Mouse (Mus musculus) activated CD4-positive, CD25-positive, alpha-beta regulatory T cell, adult 4 months (primary cell): Measurements from ENCODE around the gene 9430097D07Rik. TPM values are rescaled to one million over a fixed set of nuclear protein-coding genes. Genes with fewer than 3 reads are reported as not detected.

Experiments used
- ATAC-seq: one replicate; pipeline ENCODE4 v1.8.0; 2017
- polyA plus RNA-seq, 2 experiments: library from polyadenylated mRNA; unstranded; fragments of 100-300 nt; shearing (Covaris generic); gene quantifications; one replicate each; pipeline ENCODE4 v1.2.1; 2017

9430097D07Rik gene
- not detected for polyA plus RNA-seq

DNA sequence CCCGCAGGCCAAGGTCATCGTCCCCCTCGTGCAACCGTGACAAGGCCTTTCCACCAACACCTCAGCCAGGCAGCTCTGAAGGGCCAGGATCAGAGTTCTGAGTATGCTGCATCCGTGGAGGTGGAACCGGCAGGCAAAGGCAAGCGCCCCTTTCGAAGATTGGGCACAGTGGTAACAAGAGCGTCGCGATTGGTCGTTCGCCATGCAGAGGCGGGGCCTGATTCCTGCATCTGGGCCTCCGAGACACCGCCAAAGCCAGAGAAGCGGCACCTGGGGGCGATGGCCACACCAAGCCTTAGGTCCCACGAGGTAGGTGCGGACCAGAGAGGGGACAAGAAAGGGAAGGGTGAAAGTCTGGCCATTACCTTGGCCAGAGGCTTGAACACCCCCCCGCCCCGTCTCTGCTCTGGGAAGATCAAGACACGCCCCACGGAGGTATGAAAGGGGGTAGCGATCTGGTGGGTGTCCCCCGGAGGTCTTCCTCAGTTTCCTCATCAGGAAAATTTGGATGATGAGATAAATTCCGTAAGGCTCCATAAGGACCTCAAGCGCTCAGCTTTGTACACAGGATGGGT is at the start of gene 9430097D07Rik:
Gene 9430097D07Rik (minus strand): TSS at position 99 of the 575 bp plus-strand sequence.
- peak; percentile 69 for ATAC-seq

DNA sequence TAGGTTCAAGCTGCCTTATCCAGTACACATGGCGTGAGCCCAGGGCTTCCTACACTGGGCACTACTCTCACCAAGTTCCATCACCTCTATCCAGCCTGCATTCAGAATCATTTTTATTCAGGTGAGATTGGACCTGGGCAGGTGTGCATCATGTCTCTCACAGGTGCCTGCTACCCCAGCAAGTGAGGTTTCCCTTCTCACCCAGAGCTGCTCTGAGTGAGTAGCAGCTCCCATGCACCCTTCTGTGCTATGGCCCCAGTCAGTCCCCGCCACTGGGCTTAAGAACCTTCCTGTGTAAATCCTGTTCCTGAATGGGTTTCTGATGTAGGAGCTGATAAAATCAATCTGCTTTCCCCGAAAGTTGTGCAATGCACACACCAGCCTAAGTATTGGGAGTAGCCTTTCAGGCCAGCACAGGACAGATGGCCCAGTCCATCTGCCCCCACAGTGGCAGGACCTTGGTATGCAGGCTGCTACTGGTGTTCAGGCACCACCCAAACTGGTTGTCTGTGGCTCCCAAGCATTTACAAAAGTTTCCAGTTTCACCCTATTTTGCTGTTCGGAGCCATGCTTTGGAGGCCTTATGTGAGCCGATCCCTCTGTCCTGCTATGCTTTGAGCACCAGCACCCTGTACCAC is 48.7 kb upstream of the 9430097D07Rik start:
- no peak for ATAC-seq

DNA sequence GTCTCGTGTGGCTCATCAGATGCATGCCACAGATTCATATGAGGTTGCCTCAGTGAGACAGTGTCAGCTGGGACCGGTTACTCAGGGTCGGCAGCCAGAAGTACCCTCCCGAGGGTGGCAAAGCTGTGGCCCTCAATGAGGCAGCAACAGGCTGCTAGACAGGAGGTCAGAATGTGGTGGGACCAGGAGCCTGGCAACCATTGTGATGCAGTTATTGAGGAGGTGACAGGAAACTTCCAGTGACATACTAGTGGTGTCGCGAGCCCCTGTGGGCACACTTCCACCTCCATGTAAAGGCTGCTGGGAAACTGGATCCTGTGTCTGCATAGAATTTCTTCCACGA is 46.0 kb upstream of the 9430097D07Rik start, which contains the start of gene Ak1:
Gene Ak1 (plus strand): TSS at position 242 of the 343 bp plus-strand sequence.
- ATAC-seq: no peak

DNA sequence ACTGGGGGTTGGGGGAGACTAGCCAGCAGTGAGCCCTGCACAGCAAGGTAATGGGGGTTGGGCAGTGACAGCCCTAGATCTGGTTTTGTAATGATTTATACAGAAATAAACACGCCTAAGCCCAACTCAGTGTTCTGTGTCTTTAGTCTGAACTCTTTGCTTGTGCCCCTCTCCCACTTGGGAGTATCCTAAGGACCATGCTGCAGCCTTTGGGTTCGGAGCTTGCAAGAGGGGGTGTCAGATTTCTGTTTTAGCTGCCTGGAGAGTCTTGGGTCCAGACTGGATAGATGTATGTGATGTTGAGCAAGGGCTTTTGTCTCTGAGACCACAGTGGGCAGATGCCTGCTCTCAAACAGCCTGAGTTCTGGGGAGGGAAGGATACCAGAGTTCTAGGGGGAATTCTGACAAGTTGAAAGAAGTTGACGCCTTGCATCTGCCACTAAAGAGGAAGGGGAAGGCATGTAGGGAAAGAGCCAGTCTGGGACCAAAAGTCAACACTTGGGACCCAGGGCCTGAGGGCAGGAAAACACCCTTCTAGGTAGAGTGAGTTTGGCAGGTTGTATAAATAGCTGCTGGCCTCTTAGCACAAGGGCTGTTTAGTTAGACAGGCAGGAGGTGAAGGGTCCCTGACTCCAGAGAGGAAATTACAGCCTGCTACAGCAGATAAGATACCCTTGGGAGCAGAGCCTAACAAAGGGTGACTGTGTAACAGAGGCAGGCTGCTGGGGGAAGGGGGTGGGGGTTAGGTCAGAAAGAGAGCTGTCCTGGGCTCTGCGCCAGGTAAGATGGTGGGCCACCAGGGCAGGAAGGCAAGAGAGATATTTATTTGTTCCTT is 45.4 kb upstream of the 9430097D07Rik start:
- no peak for ATAC-seq

DNA sequence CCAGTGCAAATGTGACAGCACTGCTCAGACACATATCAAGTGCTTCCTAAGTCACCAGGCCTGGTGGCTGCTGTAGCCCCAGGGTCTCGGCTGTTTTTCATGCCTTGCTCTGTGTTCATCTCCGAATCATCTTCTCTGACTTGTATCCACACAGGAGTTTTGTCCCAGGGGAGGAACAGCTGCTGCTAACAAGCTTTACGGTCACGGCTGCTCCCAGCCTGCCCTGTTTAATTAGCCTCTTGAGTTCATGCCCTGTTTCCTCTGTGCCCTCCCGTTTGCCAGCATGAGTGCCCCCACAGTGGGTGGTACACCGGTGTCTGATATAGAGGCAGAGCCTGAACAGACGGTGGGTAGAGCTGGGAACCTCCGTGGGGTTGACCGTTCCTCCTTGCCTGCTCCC is 42.6 kb upstream of the 9430097D07Rik start:
- ATAC-seq: no peak

DNA sequence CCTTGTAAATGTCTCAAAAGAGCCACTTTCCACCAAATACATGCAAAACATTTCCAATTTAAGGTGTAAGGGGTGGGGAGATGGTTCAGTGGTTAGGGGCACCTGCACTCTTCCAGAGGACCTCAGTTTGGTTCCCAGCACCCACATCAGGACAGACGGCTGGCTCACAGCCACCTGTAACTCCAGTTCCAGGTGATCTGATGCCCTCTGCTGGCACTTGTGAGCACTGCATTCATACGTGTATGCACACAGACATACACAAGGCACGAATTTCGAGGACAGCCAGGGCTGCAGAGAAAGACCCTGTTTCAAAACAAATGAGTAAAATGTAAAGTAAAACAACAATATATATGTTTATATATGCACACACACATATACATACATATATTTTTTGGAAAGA is 42.1 kb upstream of the 9430097D07Rik start:
- no peak for ATAC-seq

DNA sequence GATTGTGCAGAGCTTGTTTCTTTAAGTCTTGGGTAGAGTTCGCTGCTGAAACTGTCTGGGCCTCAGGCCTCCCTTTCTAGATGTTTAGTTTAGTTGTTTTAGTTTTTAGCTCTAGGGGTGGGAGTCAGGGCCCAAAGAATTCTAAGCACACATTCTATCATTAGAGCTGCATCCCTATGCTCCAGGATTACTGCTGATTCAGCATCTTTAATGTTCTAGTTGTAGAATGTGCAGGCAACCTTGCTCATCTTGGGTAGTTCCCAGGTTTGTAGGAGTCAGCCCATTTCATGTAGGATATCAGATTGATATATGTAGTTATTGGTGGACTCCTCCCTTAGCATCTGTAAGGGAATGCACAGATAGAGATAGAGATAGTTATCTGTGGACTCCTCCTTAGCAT is 41.6 kb upstream of the 9430097D07Rik start:
- no peak for ATAC-seq

DNA sequence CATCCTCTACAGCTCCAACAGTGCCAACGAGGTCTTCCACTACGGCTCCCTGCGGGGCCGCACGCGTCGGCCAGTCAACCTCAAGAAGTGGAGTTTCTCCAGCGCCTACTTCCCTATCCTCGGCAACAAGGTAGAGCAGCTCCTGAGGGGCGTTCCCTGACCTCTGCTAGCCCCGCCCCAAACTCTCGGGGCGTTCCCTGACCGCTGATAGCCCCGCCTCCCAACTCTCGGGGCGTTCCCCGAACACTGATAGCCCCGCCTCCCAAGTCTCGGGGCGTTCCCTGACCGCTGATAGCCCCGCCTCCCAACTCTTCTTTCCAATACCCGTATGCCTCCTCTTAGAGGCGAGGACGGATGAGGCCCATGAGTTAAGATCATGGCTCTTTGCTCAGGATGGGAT is 36.8 kb upstream of the 9430097D07Rik start:
- ATAC-seq: no peak

DNA sequence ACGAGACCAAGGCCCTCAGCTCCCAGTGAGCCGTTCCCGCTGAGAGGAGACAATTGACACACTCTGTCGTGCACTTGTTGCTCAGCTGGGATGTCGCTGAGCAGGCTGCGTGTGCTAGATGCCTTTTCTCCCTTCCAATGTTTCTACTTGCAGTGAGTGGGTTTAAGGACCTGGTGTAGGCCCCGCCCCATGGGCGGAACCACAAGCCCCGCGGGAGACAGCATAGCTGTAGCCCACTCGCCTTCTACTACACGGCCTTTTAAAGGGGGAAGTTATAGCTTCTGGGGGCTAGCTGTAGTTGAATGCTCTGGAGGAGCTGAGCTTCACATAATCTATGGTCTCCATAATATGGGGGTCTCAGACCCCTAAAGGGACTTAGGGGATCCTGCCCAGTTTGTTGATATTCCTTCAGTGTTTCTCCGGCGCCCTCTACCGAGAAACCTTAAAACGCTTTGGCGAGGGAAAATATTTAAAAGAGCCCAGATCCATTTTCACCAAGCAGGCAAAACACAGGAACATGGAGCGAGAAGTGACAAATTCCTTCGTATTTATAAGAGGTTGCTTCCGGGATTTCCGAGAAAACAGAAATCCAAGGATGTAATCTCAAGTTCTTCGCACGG is 35.2 kb upstream of the 9430097D07Rik start:
- no peak for ATAC-seq

DNA sequence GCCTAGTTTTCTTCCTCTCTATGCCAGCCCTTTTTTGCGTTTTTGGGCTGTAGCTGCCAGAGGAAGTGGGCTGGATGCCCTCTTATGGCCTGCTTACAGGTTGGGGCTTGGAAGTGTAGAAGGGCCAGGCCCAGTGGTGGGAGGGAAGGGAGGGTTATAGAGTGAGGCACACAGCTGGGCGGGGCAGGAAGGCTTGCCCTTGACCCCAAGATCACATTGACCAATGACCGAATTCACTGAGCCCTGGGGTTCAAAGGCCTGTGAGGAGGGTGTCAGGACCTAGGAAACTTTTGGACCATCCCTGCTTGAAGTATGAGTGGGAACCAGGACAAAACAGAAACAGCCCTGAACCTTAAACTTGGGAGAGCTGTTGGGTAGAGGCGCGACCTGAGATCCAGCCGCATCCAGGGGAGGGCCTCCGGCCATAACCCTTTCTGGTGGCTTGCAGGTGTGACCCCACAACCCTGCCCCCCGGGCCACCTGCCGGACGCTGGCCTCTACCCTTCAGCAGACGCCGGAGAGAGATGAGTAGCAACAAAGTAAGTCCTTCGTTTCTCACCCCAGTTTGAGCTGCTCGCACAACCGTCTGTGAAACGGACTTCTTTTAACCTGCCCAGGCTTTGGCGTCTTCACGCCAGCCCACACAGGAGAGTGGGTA is 33.4 kb upstream of the 9430097D07Rik start:
- no peak for ATAC-seq

DNA sequence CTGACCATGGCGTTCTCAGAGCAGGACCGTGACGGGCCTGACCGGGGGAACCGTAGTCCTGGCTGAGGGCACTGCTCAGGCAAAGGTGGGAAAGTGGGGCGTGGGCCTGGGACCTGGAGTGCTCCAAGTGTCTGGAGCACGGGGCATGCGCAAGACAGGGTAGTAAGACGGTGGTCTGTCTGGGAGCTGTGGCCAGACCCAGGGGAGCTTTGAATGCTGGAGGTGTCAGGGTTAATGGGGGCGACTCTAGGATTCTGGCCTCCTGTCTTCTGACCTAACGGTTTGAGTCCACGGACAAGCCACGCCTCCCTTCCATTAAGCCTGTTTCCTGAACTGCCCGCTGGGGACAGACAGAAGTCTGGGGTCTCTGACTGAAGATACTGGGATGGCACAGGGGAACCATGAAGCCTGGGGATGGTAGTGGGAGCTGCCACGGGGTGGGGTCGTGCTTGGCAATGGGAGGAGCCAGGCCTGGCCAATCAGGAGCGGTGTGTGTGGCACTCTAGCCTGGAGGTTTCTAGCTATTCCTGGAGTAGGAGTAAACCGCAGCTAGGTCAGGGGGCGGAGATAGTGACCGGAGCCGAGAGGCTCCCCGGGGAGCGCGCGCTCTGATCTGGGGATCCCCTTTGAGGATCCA is 32.8 kb upstream of the 9430097D07Rik start:
- ATAC-seq: no peak

DNA sequence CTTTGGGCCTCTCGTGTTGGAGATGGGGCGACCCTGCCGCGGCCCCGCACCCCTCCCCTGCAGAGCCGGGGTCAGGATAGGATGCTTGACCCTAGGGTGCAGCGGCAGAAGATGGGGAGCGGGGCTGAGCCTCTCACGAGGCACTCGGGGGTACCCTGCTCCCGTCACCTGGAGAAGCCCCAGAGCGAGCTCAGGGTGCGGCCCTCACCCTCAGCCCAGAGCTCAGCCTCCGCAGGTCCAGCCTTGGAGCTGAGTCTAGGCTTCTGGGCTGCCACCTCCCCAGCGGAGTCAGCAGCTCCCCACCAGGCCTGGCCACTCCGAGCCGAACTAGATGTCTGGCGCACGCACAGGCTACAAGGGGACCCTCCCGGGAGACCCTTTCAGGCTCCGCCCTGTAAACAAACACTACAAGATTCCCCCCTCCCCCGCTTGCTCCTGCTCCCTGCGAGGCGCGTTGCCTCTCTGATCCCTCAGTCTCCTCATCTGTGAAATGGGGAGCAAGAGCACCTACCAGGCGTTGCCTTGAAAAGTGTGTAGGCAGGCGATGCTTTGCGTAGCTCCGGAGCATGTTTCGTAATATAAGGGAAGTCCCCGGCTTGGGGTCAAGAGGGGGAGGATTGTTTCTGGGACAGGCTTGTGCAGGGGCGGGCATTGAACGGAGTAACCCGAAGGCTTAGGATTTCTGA is 31.9 kb upstream of the 9430097D07Rik start:
- peak; percentile 58 for ATAC-seq

DNA sequence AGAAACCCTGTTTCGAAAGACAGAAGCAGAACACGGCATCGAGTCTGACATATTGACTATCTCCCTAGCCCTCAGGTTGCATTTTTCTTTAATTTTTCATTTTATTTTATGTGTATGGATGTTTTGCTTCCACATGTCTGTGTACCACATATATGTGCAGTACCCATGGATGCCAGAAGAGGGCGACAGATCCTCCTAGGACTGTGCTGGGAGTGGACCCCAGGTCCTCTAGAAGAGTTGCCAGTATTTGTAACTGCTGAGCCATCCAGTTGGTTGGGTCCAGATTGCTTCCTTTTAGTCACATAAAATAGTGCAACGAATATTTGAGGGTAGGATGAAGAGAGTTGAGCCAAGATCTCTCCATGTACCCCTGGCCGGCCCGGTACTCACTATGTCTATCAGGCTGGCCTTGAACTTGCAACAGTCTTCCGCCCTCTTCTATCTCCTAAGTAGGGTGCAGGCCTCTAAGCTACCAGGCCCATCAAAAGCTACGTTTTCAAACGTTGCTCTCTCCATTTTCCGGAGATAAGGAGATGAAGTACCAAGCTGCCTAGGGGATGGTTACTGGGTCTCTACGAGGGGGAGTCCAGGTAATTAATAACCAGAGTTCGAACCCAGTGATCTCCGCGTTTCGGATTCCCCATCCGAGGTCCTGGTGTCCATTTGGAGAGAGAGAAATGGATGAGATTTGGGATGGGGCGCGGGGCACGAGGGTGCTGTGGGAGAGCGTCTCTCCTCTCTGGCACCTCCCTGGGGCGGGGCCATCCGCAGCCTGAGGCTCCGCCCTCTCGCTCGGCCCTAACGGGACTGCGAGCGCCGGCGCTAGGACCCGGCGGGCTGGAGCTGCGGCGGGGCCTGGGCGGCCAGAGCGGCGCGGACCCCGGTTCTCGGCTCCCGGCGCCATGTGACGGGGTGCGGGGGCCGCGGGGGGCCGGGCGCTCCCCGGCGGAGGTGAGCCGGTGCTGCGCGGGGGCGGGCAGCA is 31.0 kb upstream of the 9430097D07Rik start:
- ATAC-seq: peak; percentile 26

DNA sequence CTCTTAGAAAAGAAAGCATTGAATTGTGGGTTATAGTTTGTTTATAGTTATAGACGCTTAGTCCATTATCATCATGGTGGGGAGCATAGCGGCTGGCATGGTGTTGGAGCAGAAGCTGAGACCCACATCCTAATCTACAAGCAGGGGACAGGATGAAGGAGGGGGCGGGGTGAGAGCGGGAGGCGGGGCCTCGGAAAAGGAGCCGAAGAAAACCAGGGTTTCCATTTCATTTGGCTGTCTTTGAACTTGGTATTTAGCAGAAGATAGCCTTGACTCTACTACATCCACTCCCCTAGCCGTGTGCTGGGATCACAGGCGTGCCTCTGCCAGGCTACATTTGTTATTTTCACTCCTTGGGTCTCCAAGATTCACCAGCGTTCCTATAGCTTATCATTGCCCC is 29.1 kb upstream of the 9430097D07Rik start:
- ATAC-seq: no peak

DNA sequence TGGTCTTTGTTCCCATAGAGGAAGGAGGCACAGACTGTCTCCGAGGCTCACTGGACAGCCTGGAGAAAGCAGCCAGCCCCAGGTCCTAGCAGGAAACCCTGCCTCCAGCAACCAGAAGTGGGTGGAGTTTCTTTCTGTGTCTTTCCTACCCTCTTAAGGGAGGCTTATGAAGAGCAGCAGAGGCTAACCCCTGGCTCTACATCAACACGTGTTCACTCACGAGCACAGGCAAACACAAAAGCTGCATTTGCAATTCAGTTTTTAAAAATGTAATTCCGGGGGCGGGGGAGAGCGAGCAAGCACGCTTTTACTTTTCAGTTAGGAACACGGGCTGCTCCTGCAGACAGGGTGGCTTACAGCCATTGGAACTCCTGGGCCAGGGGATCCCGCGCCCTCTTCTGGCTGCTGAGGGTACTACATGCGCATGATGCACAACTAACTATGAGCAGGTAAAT is 27.1 kb upstream of the 9430097D07Rik start:
- ATAC-seq: peak; percentile 41

DNA sequence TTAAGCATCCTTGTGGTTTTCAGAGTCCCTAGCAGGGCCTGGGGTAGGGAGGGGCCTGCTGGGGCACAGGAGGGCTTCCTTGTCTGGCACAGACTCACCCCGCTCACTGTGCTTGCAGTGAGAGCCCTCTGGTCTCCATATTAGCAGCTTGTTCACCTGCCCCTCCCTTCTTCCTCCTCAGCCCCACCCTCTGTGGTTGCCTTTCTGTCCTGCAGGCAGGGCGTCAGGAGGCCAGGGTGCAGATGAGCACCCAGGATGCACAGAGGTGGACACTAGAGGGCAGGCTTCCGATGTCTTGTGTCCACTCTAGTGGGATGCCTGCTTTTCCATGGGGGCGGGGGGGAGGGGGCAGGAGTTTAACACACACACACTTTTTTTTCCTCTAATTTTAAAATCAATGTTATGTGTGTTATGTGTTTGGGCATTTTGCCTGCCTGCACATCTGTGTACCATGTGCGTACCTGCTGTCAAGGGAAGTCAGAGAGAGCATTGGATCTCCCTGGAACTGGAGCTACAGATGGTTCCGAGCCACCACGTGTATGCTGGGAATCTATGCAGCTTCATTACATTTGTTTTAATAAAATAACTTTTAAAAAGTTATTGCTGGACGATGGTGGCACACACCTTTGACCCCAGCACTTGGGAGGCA is 26.1 kb upstream of the 9430097D07Rik start:
- peak; percentile 68 for ATAC-seq

DNA sequence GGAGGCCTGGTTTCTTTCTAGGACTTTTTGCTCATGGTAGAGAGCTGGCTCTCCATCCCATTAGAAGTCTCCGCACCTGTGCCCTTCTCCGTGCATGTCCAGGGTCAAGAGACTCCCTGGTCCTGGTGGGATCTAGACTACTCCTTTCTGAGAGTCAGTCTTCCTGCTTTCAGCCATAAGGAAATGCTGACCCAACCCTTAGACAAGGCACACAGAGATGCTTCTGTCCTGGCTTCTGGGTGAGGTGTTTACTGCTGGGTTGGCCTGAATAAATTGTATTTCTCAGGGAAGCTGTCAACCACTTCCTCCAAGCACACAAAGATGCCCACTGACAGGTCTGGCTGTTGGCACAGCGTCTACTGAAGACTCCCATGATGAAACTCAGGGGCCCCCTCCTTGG is 23.9 kb upstream of the 9430097D07Rik start, which contains the start of gene St6galnac6:
Gene St6galnac6 (plus strand): TSS at position 301 of the 400 bp plus-strand sequence.
- no peak for ATAC-seq

DNA sequence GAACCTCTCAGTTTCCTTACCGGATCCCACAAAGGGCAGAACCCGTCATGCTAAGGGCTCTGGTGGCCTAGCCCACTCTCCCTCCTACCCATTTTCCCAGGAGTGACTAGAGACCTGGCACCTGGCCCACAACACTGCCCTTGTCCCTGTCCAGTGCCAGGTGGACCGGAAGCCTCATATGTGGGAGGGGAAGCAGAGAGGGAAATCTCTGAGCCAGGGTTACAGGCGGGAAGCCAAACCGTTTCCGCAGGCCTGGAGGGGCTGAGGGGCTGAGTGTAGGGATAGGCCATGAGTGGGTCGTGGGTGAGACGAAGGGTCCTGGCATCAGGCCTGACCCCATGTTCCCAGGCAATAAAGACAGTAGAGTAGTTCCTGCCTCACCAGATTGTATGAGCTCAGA is 23.0 kb upstream of the 9430097D07Rik start:
- ATAC-seq: no peak

DNA sequence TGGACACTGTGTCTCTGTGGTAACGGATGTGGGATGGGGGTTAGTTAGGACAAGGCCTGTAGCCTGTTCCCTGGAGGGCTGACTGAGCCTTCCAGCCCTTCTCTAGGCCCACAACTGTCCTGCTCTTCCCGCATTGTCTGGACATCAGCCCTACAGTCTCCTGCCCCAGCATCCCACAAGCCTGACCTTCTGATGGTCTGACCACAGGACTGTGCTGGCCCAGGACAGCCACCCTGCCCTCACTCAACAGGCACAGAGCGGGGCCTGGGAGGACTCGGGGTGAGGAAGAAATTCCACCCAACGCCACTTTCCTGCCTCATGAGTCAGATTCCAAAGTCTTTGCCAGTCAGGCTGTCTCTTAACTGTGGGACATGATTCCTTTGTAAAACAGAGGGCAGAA is 22.2 kb upstream of the 9430097D07Rik start:
- ATAC-seq: no peak

DNA sequence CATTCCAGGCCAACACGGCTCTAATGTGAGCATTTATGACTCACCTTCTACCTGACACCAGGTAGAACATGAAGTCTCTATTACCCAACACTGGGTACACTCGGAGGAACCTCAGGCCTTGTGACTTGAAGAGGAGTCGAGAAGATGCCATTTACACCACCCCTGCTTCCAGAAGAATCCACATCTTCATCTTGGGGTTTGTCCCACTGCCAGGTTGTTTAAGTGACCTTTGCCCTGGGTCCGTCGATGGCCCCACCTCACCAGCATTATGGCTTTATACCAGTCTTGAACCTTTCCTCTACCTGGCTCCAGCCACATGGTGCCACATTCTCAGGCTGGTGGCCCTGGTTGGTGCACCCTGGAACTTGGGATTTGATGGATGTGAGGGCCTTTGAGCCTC is 21.8 kb upstream of the 9430097D07Rik start:
- ATAC-seq: no peak
